ENCODE assay signal across 16 mouse cellular contexts in genomic region chr11:56173895-56174294, GRCm38 (mm10).
"Had no signal": no experiment of that assay in that cellular context is flagged by ENCODE, and none has a peak within 500 bp of the region (broad histone marks: within the 10 kb centered on the region; RNA-seq: fewer than 3 reads in every experiment).

No protein-coding gene starts in this region.

- H3K9ac ChIP-seq: liver, embryonic 13.5 days; midbrain, embryonic 12.5 days; midbrain, embryonic 15.5 days; neural tube, embryonic 13.5 days; stomach, embryonic 15.5 days had no signal

- H3K4me1 ChIP-seq: liver, embryonic 13.5 days; megakaryocyte, embryonic 14.5 days; midbrain, embryonic 12.5 days; midbrain, embryonic 15.5 days; neural tube, embryonic 13.5 days; stomach, embryonic 15.5 days had no signal

- H3K36me3 ChIP-seq: liver, embryonic 13.5 days; midbrain, embryonic 12.5 days; midbrain, embryonic 15.5 days; neural tube, embryonic 13.5 days; stomach, embryonic 15.5 days had no signal

- H3K4me2 ChIP-seq: liver, embryonic 13.5 days; midbrain, embryonic 12.5 days; midbrain, embryonic 15.5 days; neural tube, embryonic 13.5 days; stomach, embryonic 15.5 days had no signal

- H3K4me3 ChIP-seq: liver, embryonic 13.5 days; megakaryocyte, embryonic 14.5 days; midbrain, embryonic 12.5 days; midbrain, embryonic 15.5 days; neural tube, embryonic 13.5 days; stomach, embryonic 15.5 days had no signal

- ATAC-seq: lung, postnatal 0 days; midbrain, embryonic 15.5 days had no signal

- H3K9me3 ChIP-seq: liver, embryonic 13.5 days; midbrain, embryonic 12.5 days; midbrain, embryonic 15.5 days; neural tube, embryonic 13.5 days; stomach, embryonic 15.5 days had no signal

- H3K27ac ChIP-seq: kidney, postnatal 0 days; liver, embryonic 13.5 days; midbrain, embryonic 12.5 days; midbrain, embryonic 15.5 days; neural tube, embryonic 13.5 days; stomach, embryonic 15.5 days had no signal

- H3K27me3 ChIP-seq: liver, embryonic 13.5 days; midbrain, embryonic 12.5 days; midbrain, embryonic 15.5 days; neural tube, embryonic 13.5 days; stomach, embryonic 15.5 days had no signal

- DNase-seq: kidney, adult 18-20 months; kidney, postnatal 25 days; liver, embryonic 13.5 days; lung, adult 2 months; lung, postnatal 36 days; retina, postnatal 1 day; right cerebral cortex, postnatal 25 days; spleen, adult 18-20 months; thymus, postnatal 25 days had no signal
